ENCODE assay signal across 8 mouse cellular contexts in the genomic region with DNA sequence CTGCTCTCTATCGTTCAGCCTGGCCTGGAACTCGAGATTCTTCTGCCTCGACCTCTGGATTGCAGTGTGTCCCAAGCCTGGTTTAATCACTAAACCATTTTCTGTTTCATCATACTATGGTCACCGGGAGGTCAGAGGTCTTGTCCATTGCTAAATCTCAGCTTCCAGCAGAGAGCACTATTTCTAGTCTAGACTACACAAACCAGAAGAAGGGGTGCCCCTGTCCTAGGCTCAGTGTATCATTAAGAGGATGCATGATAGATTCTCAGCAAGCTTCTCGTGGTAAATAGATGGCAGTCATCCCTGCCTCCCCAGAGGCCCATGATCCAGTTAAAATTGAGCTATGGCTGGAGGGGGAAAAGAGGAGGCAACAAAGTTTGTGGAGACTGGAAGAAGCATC. TPM values are rescaled to one million over a fixed set of nuclear protein-coding genes. Genes with fewer than 3 reads are reported as not detected.
DNase-seq lines count a peak whose midpoint lies in the region; ATAC-seq and TF ChIP-seq lines count a peak whose summit lies in the region.

No protein-coding gene starts in this region.

- peak overlapping the region; percentile 88 for H3K9ac ChIP-seq in forebrain, embryonic 16.5 days (replicated peaks; ENCODE audit: low read depth, low read length)
- H3K9ac ChIP-seq in limb, embryonic 14.5 days (ENCODE audit: low read depth, low read length, severe bottlenecking) = peak overlapping the region; percentile 80

- peak; percentile 14 for DNase-seq in thymus, postnatal 14 days
- DNase-seq in thymus, postnatal 25 days = no peak
- no peak for DNase-seq in limb, embryonic 14.5 days (ENCODE audit: low spot score)
- no peak for DNase-seq in urinary bladder, postnatal 25 days (ENCODE audit: low spot score)
- no peak for DNase-seq in thymus, postnatal 36 days
- DNase-seq in spleen, postnatal 14 days (ENCODE audit: low spot score in 2 of 2) = no peak

- H3K4me3 ChIP-seq in forebrain, embryonic 16.5 days (replicated peaks; ENCODE audit: low read length) = peak overlapping the region; percentile 92
- H3K4me3 ChIP-seq in limb, embryonic 14.5 days (replicated peaks; ENCODE audit: low read length) = peak overlapping the region; percentile 82
- H3K4me3 ChIP-seq in olfactory bulb, adult 2 months (ENCODE audit: insufficient read depth, low read depth, low read length) = no peak overlapping the region

- 88% methylated on average over 5 of the region's 5 CpGs for WGBS in forebrain, embryonic 16.5 days
- WGBS in limb, embryonic 14.5 days = 83% methylated on average over 5 of the region's 5 CpGs
- 78% methylated on average over 5 of the region's 5 CpGs for WGBS in olfactory bulb, adult 2 months

- peak overlapping the region; percentile 63 for H3K4me2 ChIP-seq in forebrain, embryonic 16.5 days (ENCODE audit: low read length)
- peak overlapping the region; percentile 72 for H3K4me2 ChIP-seq in limb, embryonic 14.5 days (replicated peaks; ENCODE audit: low read depth, low read length, severe bottlenecking)

- no peak for ATAC-seq in forebrain, embryonic 16.5 days
- no peak for ATAC-seq in limb, embryonic 14.5 days (ENCODE audit: low FRiP score, low read depth)

- peak overlapping the region; percentile 95 for H3K27ac ChIP-seq in forebrain, embryonic 16.5 days (ENCODE audit: low read length)
- H3K27ac ChIP-seq in limb, embryonic 14.5 days (replicated peaks; ENCODE audit: low read depth, low read length) = 0 out of 2 replicates have a peak overlapping the region, but pooled peaks have one; percentile 35
- peak overlapping the region; percentile 76 for H3K27ac ChIP-seq in olfactory bulb, adult 2 months (ENCODE audit: insufficient read depth, low read depth, low read length)

- peaks cover 15% of the 10 kb centered on the region for H3K36me3 ChIP-seq in forebrain, embryonic 16.5 days (ENCODE audit: control insufficient read depth, insufficient read depth)
- peaks cover 49% of the 10 kb centered on the region for H3K36me3 ChIP-seq in limb, embryonic 14.5 days (ENCODE audit: control insufficient read depth, insufficient read depth, low read length)

- H3K27me3 ChIP-seq in forebrain, embryonic 16.5 days (replicated peaks; ENCODE audit: control insufficient read depth, insufficient read depth, low read length) = no peaks in the 10 kb centered on the region
- H3K27me3 ChIP-seq in limb, embryonic 14.5 days (ENCODE audit: control insufficient read depth, insufficient read depth, low read length) = no peaks in the 10 kb centered on the region

- no peak for TF ChIP-seq POLR2A in limb, embryonic 14.5 days (IDR thresholded peaks at IDR 0.05; ENCODE audit: borderline replicate concordance, extremely low read depth, insufficient read depth, insufficient read length)
- no peak for TF ChIP-seq POLR2A in olfactory bulb, adult 2 months (IDR thresholded peaks at IDR 0.05; ENCODE audit: insufficient read depth, low read depth, low read length)

- H3K9me3 ChIP-seq in forebrain, embryonic 16.5 days (ENCODE audit: control insufficient read depth, low read length) = no peaks in the 10 kb centered on the region
- no peaks in the 10 kb centered on the region for H3K9me3 ChIP-seq in limb, embryonic 14.5 days (ENCODE audit: control insufficient read depth, low read length)

- peaks cover 16% of the 10 kb centered on the region for H3K4me1 ChIP-seq in forebrain, embryonic 16.5 days (replicated peaks; ENCODE audit: control insufficient read depth, insufficient read depth, low read length)
- H3K4me1 ChIP-seq in limb, embryonic 14.5 days (ENCODE audit: control insufficient read depth, insufficient read depth, low read length) = peaks cover 10% of the 10 kb centered on the region
- peaks cover 10% of the 10 kb centered on the region for H3K4me1 ChIP-seq in olfactory bulb, adult 2 months (ENCODE audit: control insufficient read depth, insufficient read depth, low read length)

- TF ChIP-seq CTCF in olfactory bulb, adult 2 months (IDR thresholded peaks at IDR 0.05; ENCODE audit: insufficient read depth, low read depth, low read length) = no peak

RNA-seq across cellular contexts. Expression of a gene that starts 0.5 kb away (rescaled TPM):
- polyA plus RNA-seq in forebrain, embryonic 16.5 days (2015; fragmentation: Nextera tagmentation; extraction: Ambion mirVana) = 87.2 and 98.7 TPM in 2 replicates
- 44.9 and 46.9 TPM in 2 replicates for polyA plus RNA-seq in limb, embryonic 14.5 days (2012; rRNA removed)
- polyA plus RNA-seq in limb, embryonic 14.5 days (2014; fragmentation: Nextera tagmentation; extraction: Ambion mirVana) = 46.1 and 47.7 TPM in 2 replicates
- not detected in 2 replicates for polyA plus RNA-seq in olfactory bulb, adult 2 months (2012; ENCODE audit: insufficient read depth, insufficient read length, low replicate concordance, missing spikeins)

RNA-seq across cellular contexts. Expression of a gene that starts 3.3 kb away (rescaled TPM):
- 0.84 TPM in 1 of 2 replicates, not detected in the other for polyA plus RNA-seq in forebrain, embryonic 16.5 days (2015; fragmentation: Nextera tagmentation; extraction: Ambion mirVana)
- 0.99 TPM in 1 of 2 replicates, not detected in the other for polyA plus RNA-seq in limb, embryonic 14.5 days (2012; rRNA removed)
- 0.74 and 1.6 TPM in 2 replicates for polyA plus RNA-seq in limb, embryonic 14.5 days (2014; fragmentation: Nextera tagmentation; extraction: Ambion mirVana)
- not detected in 2 replicates for polyA plus RNA-seq in olfactory bulb, adult 2 months (2012; ENCODE audit: insufficient read depth, insufficient read length, low replicate concordance, missing spikeins)

RNA-seq across cellular contexts. Expression of a gene that starts 9.5 kb away (rescaled TPM):
- 129 and 133 TPM in 2 replicates for polyA plus RNA-seq in forebrain, embryonic 16.5 days (2015; fragmentation: Nextera tagmentation; extraction: Ambion mirVana)
- polyA plus RNA-seq in limb, embryonic 14.5 days (2012; rRNA removed) = 87.2 and 112 TPM in 2 replicates
- 138 and 139 TPM in 2 replicates for polyA plus RNA-seq in limb, embryonic 14.5 days (2014; fragmentation: Nextera tagmentation; extraction: Ambion mirVana)
- polyA plus RNA-seq in olfactory bulb, adult 2 months (2012; ENCODE audit: insufficient read depth, insufficient read length, low replicate concordance, missing spikeins) = not detected in 2 replicates

RNA-seq across cellular contexts. Expression of a gene that starts 10.1 kb away (rescaled TPM):
- 53.1 and 61.1 TPM in 2 replicates for polyA plus RNA-seq in forebrain, embryonic 16.5 days (2015; fragmentation: Nextera tagmentation; extraction: Ambion mirVana)
- polyA plus RNA-seq in limb, embryonic 14.5 days (2012; rRNA removed) = 53.2 and 58.4 TPM in 2 replicates
- polyA plus RNA-seq in limb, embryonic 14.5 days (2014; fragmentation: Nextera tagmentation; extraction: Ambion mirVana) = 36.8 and 38.4 TPM in 2 replicates
- not detected in 2 replicates for polyA plus RNA-seq in olfactory bulb, adult 2 months (2012; ENCODE audit: insufficient read depth, insufficient read length, low replicate concordance, missing spikeins)

RNA-seq across cellular contexts. Expression of a gene that starts 11.2 kb away (rescaled TPM):
- 61.7 and 78.3 TPM in 2 replicates for polyA plus RNA-seq in forebrain, embryonic 16.5 days (2015; fragmentation: Nextera tagmentation; extraction: Ambion mirVana)
- 51.0 and 73.3 TPM in 2 replicates for polyA plus RNA-seq in limb, embryonic 14.5 days (2012; rRNA removed)
- polyA plus RNA-seq in limb, embryonic 14.5 days (2014; fragmentation: Nextera tagmentation; extraction: Ambion mirVana) = 28.6 and 30.5 TPM in 2 replicates
- not detected in 2 replicates for polyA plus RNA-seq in olfactory bulb, adult 2 months (2012; ENCODE audit: insufficient read depth, insufficient read length, low replicate concordance, missing spikeins)

Comparison
In these comparisons a context has a peak if more than half of its experiments do, and no peak if none do; other contexts are left out.
1. H3K27ac ChIP-seq: peak in every context shown above with its lines; median percentile 95 in forebrain, embryonic 16.5 days; 76 in olfactory bulb, adult 2 months; 35 in limb, embryonic 14.5 days.
2. RNA of a gene that starts 0.5 kb away (polyA plus RNA-seq): 87.2 to 98.7 TPM in forebrain, embryonic 16.5 days and 44.9 to 47.7 TPM in limb, embryonic 14.5 days; not detected in olfactory bulb, adult 2 months; every median in the first group is over 10 times any median in the second.